Mouse (Mus musculus) right cerebral cortex, adult 18-20 months (tissue): ENCODE results near the gene Ndufv1.
"Not testable (repeated sequence)": the region's sequence is repeated elsewhere in the genome, so short reads cannot be mapped to it uniquely, and the experiment has no call there.

ENCODE experiments used
- DNase-seq: peaks from one replicate; pipeline ENCODE4 v3.0.0; 2022; ENCODE audit warnings: mixed read lengths

Gene Ndufv1

DNA sequence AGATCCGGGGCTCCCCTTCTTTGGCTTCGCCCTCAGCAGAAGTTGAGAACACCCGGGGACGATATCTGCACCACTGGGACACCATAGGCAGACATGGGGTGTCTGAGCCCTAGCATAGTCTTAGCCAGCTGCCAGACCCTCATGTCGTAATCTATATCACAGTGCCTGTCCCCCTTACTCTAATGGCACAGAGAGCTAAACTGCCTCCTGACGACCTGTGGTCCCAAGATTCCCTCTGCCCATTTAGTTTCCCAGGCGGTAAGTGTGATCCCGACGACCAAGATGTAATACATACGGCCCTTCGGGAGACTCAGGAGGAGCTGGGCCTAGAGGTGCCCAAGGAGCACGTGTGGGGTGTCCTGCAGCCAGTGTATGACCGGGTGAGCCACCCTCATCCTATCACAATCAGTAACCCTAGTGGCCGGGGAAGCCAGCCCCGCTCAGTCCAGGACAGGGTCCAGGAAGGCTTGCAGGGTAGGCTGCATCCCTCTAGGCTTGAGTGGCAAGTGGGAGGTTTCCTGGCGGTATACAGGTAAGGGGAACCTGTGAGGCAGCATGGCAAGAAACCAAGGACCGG is 11.6 kb downstream of the Ndufv1 start:
- DNase-seq, result no peak

DNA sequence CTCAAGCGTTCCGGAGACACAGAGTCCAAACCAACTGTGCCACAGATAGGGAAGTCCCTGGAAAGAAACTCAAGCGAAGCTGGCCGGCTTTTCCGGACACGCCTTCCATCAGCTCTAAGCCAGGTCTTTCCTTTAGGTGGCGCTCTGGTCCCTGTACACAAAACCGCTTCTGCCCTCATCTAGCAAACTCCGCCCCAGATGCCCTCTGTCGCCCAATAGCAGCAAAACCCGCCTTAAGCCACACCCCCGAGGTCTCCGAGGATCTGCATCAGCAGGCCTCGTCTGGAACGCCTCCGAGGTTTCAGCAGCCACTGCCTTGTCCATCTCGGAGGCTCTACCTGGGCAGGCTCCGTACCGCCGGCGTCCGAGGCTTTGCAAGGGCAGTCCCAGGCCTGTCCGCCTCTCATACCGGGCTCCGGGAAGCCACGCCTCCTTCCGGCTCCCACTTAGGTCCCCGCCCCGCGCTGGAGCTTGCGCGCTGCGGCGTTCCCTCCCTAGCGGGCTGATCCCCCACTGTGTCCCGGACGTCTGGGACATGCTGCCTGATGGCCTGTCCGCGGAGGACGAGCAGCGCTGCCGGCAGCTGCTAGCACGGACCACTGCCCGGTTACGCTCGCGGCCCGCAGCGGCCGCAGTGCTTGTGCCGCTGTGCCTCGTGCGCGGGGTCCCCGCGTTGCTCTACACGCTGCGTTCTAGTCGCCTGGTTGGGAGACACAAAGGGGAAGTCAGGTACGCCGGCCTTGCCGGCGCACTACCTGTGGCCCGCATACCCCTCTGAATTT is 12.3 kb downstream of the Ndufv1 start, which contains the start of the genes Nudt8 and Gm49405:
Gene Nudt8, plus strand, starts transcription at position 462 of the 782 bp plus-strand sequence.
Gene Gm49405, plus strand, starts transcription at position 508 of the 782 bp plus-strand sequence.
- DNase-seq, result peak; percentile 96

DNA sequence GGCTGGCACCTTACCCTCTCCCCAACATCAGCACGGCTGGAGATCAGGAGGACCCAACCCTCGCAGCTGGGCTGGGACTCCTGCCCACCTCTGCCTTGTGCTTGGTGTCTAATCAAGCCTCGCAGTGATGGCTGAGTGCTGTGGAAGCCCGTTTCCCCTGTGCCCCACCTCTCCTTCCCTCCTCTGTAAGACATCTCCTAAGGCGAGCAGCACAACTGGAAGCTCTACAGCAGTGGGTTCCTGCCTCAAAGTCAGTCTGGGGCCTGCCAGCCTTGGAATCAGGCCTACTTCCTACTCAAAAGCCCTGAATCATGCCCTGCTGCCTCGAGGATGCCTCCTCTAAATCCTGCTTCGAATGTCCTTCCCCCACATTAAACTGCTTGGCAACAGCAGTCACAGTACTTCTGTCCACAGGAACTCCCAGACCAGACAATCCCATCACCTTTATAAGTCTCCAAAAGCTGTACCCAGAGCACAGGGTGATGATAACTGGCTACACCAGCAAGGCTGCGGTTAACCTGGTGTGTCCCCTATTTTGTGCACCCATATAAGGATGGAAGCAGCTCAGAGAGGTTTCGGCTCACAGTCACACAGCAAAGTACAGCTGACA is 13.4 kb downstream of the Ndufv1 start:
- no peak for DNase-seq

DNA sequence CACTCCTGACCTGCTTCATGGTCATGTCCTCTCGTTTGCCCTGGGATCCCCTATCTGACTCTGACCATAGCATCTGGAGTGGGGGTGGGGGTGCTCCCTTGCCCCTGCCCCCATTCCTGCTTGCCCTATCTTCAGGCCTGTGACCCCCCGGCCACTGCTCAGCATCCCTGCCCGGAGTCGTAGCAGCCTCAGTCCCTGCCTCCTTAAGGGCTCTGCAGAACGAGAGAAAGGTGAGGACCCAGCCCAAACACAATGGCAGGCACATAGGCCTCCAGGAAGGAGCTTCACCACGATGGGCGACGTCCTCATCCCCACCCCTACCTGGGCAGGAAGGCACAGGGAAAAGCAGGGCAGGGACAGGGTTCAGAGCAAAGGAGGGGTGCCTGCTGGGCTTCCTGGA is 14.3 kb downstream of the Ndufv1 start:
- DNase-seq, result no peak

DNA sequence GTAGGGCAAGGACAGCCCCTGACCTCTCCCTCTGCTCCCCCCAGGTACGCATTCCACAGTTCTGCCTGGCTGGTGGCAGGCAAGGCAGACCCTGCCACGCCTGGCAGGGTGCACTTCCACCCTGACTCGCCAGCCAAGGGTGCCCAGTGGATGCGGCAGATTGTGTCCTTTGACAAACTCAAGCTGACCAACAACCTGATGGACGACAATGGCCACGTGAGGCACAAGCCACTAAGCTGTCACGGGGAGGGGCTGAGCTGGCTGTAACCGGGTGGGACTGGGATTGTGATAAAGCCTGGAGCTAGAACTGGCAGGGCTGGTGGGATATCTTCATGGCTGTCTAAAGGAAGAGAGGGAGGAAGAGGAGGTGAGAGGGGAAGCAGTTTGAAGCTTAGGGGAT is 15.4 kb downstream of the Ndufv1 start:
- no peak for DNase-seq

DNA sequence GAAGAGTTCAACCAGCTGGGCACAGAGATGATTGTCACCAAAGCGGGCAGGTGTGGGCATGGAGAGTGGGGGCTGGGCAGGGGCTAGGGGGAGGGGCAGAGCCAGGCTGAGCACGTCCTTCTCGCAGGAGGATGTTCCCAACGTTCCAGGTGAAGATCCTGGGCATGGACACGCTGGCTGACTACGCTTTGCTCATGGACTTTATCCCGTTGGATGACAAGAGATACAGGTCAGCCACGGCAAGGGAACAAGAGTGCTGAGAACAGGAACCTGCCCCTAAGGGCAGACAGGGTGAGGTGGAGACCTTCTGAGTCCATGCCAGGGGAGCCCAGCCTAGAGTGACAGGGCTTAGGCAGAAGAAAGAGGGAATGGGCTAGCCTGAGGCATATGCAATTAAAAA is 15.9 kb downstream of the Ndufv1 start:
- DNase-seq, result no peak

DNA sequence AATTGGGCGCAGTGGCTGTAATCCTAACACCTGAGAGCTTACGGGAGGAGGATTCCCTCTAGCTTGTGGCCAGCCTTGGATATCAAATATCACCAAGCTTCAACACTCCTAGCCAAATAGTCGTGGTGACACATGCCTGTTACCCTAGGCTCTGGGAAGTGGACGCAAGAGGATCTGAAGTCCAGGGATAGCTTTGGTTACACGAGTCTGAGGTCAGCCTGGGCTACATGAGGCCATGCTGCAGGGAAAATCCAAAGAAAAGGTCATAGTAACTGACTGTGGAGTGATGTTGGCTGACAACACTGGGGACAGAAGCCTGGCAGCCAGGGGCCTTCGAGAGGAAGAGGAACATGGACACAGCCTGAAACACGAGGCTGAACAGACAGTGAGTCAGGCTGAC is 16.5 kb downstream of the Ndufv1 start:
- DNase-seq, result no peak

DNA sequence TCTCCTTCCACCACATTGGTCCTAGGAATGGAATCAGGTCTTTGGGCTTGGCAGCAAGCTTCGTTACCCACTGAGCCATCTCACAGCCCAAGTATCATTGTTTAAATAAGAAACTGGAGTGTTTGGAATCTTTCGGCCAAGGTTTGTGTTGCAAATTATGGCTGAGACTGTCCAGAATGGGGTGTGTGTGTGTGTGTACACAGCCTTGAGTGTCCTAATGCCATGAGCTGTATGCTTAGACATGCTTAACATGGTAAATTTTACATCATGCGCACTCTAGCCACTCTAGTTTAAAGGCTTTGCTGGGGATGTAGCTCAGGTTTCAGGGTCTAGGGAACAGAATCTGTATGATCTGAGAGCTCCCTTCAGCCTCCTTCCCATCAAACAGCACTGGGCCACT is 17.1 kb downstream of the Ndufv1 start:
- DNase-seq, result no peak

DNA sequence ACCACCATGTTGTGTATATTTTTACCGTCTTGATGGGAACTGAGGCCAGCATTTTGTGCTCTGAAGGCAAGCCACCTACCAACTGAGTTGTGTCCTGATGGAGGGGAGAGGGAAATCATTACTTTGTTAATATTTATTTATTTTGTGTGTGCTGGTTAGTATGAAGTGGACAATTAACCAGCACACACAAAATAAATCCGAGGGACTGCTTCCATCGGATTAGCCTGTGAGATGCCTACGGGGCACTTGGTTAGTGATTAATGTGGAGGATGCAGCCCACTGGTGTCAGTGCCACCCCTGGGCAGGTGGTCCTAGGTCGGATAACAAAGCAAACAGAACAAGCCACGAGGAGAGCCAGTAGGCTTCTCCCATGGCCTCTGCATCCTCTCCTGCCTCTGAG is 17.7 kb downstream of the Ndufv1 start:
- no peak for DNase-seq

DNA sequence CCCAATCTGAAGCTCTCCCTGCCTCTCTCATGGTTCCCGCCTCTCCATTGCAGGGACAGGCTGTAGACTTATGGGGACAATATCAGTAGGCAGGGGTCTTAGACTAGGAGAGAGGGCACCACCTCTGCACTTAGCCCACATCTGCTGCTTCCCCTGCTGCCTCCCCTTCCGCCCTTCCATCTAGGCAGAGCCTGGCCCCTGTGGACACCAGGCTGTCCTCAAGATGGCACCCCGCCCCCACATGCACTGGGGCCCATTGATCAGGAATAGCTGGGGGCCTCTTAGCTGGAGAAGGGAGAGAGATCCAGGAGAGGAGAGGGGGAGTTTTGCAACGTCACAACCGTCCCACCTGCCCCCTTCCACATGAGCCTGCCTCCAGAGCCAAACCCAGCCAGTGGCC is 20.2 kb downstream of the Ndufv1 start, which contains the start of gene Tbx10:
Gene Tbx10, plus strand, starts transcription at position 337 of the 400 bp plus-strand sequence.
- DNase-seq, result no peak

DNA sequence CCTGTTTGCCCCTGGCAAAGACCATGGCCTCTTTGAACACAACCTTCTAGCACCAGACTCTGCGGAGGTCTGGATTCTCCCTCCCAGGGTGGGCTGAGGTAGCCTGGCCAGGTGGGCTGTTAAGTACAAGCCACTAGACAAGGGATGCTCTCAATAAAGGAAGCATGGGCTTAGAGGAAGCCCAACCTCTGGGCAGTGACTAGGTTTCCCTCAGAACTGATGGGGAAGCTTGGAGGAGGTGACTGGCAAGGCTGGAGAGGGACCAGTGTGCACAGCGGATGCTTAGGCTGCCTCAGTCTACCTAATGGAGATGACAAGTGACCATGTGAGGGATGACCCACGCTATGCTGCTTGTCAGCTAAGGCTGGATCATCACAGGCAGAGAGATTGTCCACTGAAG is 20.6 kb downstream of the Ndufv1 start:
- no peak for DNase-seq

DNA sequence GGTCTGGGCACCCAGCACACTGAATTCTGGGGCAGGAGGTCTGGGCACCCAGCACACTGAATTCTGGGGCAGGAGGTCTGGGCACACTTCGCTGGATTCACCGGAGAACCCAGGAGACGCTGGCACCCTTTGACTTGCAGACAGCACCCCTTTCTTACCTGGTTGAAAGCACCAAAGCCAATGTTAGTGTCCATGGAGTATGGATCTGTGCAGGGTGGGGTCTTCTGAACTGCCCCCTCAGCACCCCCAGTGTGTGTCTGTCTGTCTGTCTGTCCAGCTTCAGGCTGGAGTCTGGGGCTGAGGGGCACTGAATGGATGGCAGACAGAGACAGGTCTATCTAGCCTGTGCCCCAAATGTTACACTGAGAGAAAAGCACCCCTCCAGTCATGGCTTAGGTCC is 21.0 kb downstream of the Ndufv1 start:
- no peak for DNase-seq

DNA sequence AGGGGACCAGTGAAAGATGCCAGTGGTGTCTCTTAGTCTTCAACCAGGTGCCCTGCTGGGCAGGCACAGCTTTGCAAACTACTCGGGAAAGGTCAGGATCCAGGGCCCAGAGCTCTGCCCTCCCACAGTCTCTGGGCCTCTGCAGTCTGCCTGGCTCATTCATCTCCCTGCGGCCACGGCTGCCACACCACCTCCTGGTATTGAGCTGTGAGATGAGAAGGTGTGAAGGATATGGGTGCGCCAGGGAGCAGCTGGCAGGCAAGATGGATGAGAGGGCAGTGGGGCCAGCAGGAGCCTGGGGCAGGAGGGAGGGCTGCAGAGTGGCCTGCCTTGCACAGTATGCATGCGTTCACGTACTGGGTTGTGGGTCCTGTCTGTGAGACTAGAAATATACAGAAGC is 21.8 kb downstream of the Ndufv1 start:
- DNase-seq, result no peak

DNA sequence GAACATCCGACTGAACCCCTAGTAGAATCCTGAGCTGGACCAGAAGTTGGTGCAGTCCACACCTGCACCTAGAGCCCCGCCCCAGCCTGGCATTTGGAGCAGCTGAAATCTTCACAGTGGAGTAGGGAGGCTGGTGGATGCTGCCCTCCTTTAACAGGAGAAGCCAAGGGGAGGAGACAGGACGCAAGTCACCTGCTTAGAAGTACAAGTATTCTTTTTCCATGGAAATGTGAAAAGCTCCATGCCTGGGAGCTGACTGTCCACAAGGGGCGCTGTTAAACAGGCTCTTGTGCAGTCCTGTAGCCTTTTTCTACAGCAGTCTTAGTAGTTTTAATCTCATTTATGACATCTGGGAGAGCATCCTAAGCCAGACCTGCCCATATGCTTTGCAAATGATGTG is 23.9 kb downstream of the Ndufv1 start:
- DNase-seq, result no peak

DNA sequence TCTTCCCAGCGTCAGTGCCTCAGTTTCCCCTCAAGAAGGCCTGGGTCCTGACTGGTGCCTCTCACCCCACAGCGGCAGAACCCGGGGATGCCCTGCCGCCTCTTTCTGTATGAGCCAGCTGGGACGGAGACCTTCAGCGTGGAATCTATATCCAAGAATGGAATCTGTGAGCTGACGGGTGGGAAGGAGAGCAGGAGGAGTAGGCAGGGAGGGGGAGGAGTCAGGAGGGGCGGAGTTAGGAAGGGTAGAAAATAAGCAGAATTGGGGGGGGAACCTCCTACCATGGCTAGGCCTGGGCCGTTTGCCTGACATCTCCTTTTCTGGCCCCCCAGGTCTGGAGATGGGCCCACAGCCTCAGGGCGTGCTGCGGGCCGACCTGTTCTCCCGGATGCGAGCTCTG is 24.5 kb downstream of the Ndufv1 start:
- no peak for DNase-seq

DNA sequence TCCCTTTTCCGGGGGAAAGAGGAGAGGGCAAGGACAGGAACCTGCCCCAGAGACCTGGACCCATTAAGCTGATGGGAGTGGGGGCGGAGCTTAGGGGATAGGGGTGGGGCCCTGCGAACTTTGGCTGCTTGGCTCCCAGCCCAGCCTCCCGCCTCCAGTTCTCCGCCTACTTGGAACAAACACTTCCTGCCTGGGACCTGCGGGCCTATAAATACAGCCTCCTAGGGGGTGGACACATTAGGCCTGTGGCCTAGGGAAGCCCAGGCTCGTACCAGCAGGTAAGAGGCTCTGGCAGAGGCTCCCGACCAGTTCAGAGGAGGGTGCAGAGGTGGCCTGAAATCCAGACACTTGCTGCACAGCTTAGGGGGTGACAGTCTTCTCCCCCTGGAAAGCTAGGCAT is 26.3 kb downstream of the Ndufv1 start, which contains the start of gene Acy3:
Gene Acy3, plus strand, starts transcription at position 237 of the 400 bp plus-strand sequence.
- DNase-seq, result peak; percentile 66

DNA sequence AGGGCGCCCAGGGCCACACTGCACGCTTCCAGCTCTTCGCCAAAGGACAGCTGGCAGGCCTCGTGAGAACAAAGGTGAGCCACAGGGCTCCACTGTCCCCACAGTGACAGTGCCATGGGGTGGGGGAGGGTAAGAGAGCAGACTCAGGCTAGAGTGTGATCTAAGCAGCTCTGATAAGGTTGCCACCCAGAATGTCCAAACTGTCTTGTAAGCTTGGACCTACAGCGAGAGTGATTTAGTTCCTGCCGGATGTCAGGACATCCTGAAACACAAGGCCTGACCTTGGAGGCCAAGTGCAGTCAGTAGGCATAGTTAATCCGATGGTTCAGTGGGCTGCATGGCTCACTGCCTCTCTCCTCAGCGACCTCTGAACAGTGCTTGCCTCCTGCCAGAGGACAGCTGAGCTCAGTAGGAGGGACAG is 27.3 kb downstream of the Ndufv1 start:
- DNase-seq, result no peak

DNA sequence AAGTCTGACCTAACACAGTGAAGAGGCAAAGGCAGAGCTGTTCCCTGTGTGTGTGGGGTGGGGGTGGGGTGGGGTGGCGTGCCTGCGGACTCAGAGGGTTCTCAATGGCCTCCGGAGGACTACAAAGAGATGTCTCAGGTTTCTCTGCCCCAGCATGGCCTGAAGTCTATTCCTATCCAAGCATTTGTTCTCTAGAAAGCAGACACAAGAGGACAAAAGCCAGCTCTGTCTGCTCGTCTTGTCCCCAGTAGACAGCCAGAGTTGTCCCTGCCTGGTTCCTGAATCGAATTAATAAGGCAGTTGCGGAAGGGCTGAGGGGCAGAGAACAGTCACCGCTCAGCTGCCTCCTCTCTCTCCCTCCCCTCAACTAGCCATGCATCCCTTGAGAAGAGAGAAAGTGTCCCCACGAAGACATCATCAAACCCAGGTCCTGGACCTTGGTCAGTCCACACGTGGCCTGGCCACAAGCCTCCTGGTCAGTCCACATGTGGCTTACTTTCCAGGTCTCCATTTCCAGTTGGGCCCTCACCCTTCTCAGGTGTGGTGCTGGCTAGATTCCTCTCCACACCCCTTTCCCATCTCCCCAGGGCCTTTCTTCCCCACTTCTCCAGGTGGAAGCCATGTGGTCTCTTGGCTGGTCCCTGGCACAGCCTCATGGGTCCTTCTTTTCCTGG is 28.9 kb downstream of the Ndufv1 start:
- no peak for DNase-seq

DNA sequence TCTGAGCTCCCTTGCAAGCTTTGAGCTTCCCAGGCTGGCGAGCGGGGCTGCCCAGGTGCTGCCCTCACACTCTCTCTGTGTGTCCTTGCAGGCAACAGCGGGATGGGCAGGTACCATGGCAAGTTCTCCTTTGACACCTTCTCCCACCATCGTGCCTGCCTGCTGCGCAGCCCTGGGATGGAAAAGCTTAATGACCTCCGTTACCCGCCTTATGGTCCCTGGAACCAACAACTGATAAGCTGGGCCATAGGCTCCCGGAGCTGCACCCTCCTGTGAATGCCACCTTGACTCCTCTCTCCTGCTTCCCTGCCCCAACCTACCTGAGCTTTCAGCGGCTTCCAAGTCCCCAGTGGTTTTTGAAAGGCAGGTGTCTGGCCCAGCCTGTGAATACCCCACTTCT is 31.7 kb downstream of the Ndufv1 start:
- DNase-seq, result no peak

DNA sequence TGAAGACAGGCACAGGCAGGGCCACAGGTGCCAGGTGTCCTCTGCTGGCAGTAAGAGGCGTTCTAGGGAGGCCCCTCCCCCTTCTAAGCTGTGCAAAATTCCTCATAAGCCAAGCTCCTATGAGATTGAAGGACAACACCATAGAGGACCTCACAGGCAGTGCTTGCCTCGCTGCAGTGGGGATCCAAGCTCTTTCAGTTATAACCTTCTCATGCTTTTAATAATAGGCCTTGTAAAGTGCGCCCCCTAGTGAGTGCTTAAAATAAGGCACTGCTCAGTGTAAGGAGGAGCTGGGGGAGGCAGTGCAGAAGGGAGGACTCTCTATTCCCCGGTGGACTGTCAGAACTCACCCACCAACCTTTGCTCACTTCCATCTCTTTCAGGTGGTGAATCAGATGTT is 32.3 kb downstream of the Ndufv1 start:
- peak; percentile 77 for DNase-seq

DNA sequence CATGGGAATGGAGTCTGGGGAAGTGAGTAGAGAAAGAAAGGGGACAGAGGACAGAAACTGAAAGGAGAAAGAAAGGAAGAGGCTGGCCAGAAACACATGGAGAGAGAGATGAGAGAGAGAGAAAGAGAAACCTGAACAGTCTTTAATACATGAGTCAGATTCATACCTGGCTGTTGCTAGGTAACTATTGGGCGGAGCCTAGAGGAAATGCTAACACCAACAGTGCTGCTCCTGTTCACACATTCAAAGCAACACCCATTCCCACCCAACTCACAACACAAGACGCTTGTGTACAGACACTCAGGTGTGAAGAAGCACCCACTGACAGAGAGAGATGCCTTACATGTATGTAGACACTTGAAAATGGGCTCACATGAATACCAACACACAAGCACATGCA is 36.7 kb downstream of the Ndufv1 start:
- no peak for DNase-seq

DNA sequence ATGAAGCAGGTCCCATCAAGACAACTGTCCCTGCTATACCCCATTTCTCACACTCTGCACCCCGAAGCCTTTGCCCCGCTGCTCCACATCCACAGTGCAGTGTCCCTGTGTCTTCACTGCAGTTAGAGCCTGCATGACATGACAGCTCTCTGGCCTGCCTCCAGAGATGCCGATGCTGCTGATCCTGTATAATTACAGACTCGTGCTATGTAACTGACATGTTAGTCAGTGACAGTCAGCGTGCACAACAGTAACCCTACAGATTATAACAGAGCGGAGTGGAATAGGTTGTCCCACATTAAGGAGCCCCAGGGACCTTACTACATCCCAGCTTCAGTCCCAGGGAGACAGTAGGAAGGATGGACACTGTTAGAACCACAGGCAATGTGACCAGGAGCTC is 38.0 kb downstream of the Ndufv1 start:
- DNase-seq, result not testable (repeated sequence)

DNA sequence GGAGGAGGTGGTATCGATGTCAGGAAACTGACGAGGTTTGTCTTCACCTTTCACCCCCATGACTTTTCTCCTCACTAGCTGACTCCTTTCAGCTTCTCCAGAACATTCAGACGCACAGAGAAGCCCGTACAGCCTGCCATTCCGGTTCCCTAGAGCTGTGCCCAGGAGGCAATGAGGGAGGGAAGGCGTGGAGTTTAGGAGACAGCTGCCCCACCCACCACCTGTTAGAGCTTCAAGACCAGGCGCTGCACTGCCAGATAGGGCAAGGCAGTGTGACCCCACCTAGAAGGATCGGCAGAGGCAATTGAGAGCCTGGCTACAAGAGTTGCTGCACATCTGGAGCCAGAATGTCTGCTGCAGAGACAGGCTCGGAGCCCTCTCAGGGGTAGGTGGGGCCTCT is 40.4 kb downstream of the Ndufv1 start, which contains the start of gene Aldh3b2:
Gene Aldh3b2, plus strand, starts transcription at position 100 of the 400 bp plus-strand sequence.
- DNase-seq, result no peak
